Mouse (Mus musculus) lung, postnatal 36 days (tissue): Measurements from ENCODE around the gene Dnttip1.

Source experiments
- DNase-seq: peaks from one replicate; pipeline ENCODE4 v3.0.0; 2022; ENCODE audit warnings: mixed read lengths

Gene Dnttip1

GRCm38 (mm10) chr2:164784869-164785420, 39.2 kb downstream of the Dnttip1 start:
- DNase-seq = no peak

GRCm38 (mm10) chr2:164785481-164786387, 40.0 kb downstream of the Dnttip1 start, which contains the start of gene Snx21:
Gene Snx21 (plus strand): TSS chr2:164785823.
- DNase-seq = peak; percentile 96

GRCm38 (mm10) chr2:164786388-164786885, 40.7 kb downstream of the Dnttip1 start:
- peak; percentile 57 for DNase-seq

- peak; percentile 45 for DNase-seq
These were observed 41.2 kb downstream of the Dnttip1 start for GRCm38 (mm10) chr2:164787032-164787431.

GRCm38 (mm10) chr2:164787779-164788178, 42.0 kb downstream of the Dnttip1 start:
- no peak for DNase-seq

- DNase-seq = no peak
These were observed 42.6 kb downstream of the Dnttip1 start for GRCm38 (mm10) chr2:164788411-164788810.

GRCm38 (mm10) chr2:164790451-164790850, 44.7 kb downstream of the Dnttip1 start:
- DNase-seq = peak; percentile 87

- DNase-seq = no peak
These were observed 46.1 kb downstream of the Dnttip1 start for GRCm38 (mm10) chr2:164791841-164792261.

GRCm38 (mm10) chr2:164792400-164793190, 46.8 kb downstream of the Dnttip1 start:
- no peak for DNase-seq

- DNase-seq = peak; percentile 79
These were observed 47.5 kb downstream of the Dnttip1 start for GRCm38 (mm10) chr2:164793236-164793635.

- DNase-seq = peak; percentile 38
These were observed 48.0 kb downstream of the Dnttip1 start for GRCm38 (mm10) chr2:164793772-164794171.

GRCm38 (mm10) chr2:164794293-164794692, 48.5 kb downstream of the Dnttip1 start:
- DNase-seq = peak; percentile 95

- DNase-seq = no peak
These were observed 50.1 kb downstream of the Dnttip1 start for GRCm38 (mm10) chr2:164795868-164796267.

GRCm38 (mm10) chr2:164798554-164798953, 52.8 kb downstream of the Dnttip1 start:
- DNase-seq = peak; percentile 44

- DNase-seq = no peak
These were observed 54.6 kb downstream of the Dnttip1 start for GRCm38 (mm10) chr2:164800252-164801004.

GRCm38 (mm10) chr2:164803201-164803920, 57.6 kb downstream of the Dnttip1 start:
- DNase-seq = no peak

GRCm38 (mm10) chr2:164803921-164804313, 58.1 kb downstream of the Dnttip1 start:
- no peak for DNase-seq

GRCm38 (mm10) chr2:164804533-164805331, 58.9 kb downstream of the Dnttip1 start, which contains the start of the genes Acot8 and Zswim3:
Gene Acot8 (minus strand): TSS chr2:164804882.
Gene Zswim3 (plus strand): TSS chr2:164805098.
- DNase-seq = peak; percentile 100

- DNase-seq = no peak
These were observed 59.5 kb downstream of the Dnttip1 start for GRCm38 (mm10) chr2:164805332-164805718.

GRCm38 (mm10) chr2:164806614-164807013, 60.8 kb downstream of the Dnttip1 start:
- DNase-seq = no peak
